Mouse (Mus musculus): Measurements from ENCODE around the gene Syap1.
A peak's percentile ranks its signal among the peaks of the same experiment; 100 is the strongest.
"Not testable (repeated sequence)": the region's sequence is repeated elsewhere in the genome, so short reads cannot be mapped to it uniquely, and the experiment has no call there.

The Syap1 gene

GRCm38 (mm10) chrX:162887931-162888511, at the start of gene Syap1:
Gene Syap1, minus strand, starts transcription at chrX:162888447.
- peak; percentile 31 to 62 for DNase-seq (ENCODE audit: low read depth in 1 of 2, low spot score in 2 of 2)

DNA sequence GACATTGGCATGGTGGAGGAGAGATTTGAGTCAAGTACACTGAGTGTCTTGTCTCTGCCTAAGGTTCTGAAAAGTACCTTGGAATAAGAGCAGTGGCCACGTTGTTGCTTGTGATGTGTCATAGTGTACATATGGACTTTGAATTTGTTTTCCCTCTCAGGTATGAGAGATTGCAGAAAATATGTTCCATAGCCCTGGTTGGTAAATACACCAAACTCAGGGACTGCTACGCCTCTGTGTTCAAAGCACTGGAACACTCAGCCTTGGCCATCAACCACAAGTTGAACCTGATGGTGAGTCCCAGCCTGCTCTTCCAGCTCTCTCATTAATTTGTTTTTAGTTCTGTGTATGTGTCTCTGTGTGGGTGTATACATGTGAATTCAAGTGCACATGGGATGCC, 43.2 kb upstream of the Syap1 start:
- no peak for DNase-seq (ENCODE audit: low read depth in 1 of 2, low spot score in 2 of 2)

DNA sequence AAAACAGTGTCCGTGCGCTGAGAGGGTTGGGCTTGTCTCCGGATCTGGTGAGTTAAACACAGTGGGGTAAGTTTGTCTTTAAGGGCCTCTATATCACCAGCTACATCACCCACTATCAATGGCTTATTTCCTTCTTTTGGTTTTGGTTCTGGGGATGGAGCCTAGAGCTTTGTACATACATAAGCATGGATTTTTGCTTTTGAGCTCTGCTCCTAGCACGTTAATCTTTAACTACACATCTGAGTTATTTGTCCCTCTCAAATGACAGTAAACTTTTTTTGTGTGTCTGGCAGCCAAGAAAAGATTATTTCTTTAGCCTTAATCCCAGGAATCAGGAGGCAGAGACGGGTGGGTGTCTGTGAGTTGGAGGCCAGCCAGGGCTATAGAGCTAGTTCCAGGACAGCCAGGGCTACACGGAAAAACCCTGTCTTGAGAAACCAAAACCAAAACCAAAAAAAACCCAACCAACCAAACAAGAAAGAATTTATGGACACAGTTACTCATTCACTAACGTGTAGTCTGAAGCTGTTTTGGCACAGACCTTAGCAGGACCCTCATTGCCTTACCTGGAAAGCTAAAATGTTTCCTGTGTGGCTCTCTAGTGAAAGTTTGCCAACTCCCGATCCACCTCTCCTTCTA, 33.4 kb upstream of the Syap1 start:
- no peak for DNase-seq (ENCODE audit: low read depth in 1 of 2, low spot score in 2 of 2)

DNA sequence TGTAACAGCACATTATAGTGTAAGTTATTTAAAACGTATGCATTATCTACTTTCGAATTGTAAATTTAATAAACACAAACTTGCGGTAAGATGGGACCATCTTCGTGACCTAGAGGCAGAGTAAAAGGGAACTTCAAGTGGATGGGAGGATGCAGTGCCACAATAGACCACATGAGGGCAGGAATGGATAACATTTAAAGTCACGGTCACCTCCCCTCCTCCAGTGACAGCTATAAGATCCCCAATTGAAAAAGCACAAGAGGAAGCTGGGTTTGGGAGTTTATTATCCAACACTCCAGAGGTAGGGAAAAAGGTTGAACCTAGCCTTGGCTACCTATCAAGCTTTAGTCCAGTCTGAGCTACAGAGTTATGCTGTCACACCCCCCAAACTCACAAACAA, 27.4 kb upstream of the Syap1 start:
- DNase-seq (ENCODE audit: low read depth in 1 of 2, low spot score in 2 of 2), result peak in 1 of 2 experiments; percentile 12

- no peak for DNase-seq (ENCODE audit: low read depth in 1 of 2, low spot score in 2 of 2)
Measured at GRCm38 (mm10) chrX:162913651-162914050, 25.4 kb upstream of the Syap1 start.

GRCm38 (mm10) chrX:162907554-162907953, 19.3 kb upstream of the Syap1 start:
- DNase-seq (ENCODE audit: low read depth in 1 of 2, low spot score in 2 of 2), result no peak

- peak in 1 of 2 experiments; percentile 49 for DNase-seq (ENCODE audit: low read depth in 1 of 2, low spot score in 2 of 2)
Measured at GRCm38 (mm10) chrX:162902040-162902734, 13.9 kb upstream of the Syap1 start.

- DNase-seq (ENCODE audit: low read depth in 1 of 2, low spot score in 2 of 2), result peak; percentile 14 to 18
Measured at GRCm38 (mm10) chrX:162901371-162902039, 13.3 kb upstream of the Syap1 start.

DNA sequence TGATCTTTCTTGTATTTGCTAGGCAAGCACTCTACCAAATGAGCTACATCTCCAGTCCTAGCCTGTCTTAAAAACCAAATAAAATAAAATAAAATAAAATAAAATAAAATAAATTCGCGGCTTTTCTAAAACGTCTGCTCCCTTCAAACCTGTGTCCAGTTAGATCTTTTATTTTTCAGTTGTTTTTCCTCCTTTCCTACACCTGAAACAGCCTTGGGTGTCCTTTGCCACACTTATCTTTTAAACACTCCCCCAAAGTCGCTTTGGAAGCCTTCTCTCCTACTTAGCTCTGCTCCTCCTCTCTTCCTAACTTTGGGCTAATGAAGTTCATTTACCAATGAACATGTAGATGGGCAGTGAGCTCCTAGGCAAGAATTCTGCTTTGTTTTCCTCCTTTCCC, 12.7 kb upstream of the Syap1 start, which contains the start of gene Ctps2:
Gene Ctps2, plus strand, starts transcription at position 301 of the 400 bp plus-strand sequence.
- no peak for DNase-seq (ENCODE audit: low read depth in 1 of 2, low spot score in 2 of 2)

DNA sequence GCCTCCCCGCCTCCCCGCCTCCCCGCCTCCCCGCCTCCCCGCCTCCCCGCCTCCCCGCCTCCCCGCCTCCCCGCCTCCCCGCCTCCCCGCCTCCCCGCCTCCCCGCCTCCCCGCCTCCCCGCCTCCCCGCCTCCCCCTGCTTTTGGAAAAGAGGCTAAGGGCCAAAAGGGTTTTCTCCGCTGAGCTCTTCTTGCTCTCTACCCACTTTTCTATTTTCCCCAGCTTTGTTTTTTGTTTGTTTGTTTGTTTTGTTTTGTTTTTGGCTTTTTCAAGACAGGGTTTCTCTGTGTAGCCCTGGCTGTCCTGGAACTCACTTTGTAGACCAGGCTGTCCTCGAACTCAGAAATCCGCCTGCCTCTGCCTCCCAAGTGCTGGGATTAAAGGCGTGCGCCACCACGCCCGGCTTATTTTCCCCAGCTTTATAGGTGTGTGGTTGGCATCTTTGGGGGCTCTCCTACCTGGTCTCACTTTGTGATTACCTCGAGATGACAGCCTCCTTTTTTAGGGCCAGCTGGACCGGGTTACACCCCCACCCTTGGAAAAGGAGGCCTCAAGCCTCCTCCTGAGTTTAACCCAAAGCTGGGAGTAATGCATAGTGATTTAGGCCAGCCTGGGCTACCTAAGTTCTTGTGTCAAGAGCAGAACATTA, 452 bp upstream of the Syap1 start:
- DNase-seq (ENCODE audit: low read depth in 1 of 2, low spot score in 2 of 2), result not testable (repeated sequence)

DNA sequence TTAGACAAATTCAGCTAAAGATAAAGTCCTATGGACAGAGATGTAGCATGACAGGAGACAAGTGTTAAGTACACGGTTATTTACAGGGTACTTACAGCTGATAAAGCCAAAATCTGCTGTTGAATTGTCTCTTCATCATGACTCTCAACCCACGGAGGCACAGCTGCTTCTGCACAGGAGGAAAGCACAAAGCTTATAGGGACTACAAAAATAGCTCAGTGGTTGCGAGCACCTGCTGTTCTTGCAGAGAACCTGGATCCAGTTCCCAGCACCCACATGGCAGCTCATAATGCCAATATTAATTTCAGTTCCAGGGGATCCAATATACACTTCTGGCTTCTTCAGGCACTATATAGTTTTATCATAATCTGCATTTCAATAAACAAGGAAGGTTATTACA, 10.0 kb downstream of the Syap1 start:
- no peak for DNase-seq (ENCODE audit: low read depth in 1 of 2, low spot score in 2 of 2)

DNA sequence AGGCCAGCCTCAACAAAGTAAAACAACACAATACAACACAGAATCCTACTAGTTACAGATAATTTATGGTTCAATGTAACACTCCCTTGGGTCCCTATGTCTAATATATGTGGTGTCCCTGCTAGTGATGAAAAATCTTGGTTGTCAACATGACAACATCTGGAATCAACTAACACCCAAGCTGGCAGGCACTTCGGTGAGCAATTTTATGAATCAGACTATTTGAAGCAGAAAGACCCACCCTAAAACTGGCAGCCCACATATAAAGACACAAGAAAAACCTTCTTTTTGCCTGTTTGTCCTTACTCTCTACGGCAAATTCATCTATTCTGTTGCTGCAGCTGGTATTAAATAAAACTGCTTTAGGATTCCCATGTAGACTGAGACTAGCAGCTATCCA, 14.5 kb downstream of the Syap1 start:
- DNase-seq (ENCODE audit: low read depth in 1 of 2, low spot score in 2 of 2), result no peak

GRCm38 (mm10) chrX:162871734-162872517, 16.3 kb downstream of the Syap1 start:
- no peak for DNase-seq (ENCODE audit: low read depth in 1 of 2, low spot score in 2 of 2)

GRCm38 (mm10) chrX:162868294-162868965, 19.8 kb downstream of the Syap1 start:
- no peak for DNase-seq (ENCODE audit: low read depth in 1 of 2, low spot score in 2 of 2)

DNA sequence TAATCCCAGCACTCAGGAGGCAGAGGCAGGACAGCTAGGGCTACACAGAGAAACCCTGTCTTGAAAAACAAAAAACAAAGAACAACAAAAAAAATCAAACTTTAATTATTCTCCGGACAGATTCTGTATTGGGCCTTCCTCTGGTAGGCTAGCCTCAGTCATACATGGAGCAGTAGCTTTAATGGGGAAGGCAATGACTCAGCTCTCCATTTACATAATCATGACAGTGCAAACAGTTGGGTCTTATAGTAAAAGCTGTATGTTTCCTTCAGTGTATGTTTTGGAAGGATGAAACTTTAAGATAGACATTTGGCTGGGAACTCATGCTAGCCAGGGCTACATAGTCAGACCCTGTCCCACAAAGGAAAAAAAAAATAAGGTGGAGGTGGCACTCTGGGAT, 39.6 kb downstream of the Syap1 start:
- DNase-seq (ENCODE audit: low read depth in 1 of 2, low spot score in 2 of 2), result no peak

DNA sequence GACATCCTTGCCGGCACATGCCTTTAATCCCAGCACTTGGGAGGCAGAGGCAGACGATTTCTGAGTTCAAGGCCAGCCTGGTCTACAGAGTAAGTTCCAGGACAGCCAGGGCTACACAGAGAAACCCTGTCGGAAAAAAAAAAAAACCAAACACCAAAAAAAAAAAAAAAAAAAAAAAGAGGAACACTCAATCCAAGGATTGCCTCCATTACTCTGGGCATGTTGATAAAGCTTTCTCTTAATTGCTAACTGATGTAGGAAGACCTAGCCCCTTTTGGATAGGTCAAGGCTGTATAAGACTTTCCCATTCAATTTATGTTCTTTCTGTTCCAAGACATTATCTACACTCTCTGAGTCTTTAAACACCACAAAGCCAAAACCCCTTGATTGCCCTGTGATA, 42.7 kb downstream of the Syap1 start:
- DNase-seq (ENCODE audit: low read depth in 1 of 2, low spot score in 2 of 2), result no peak

DNA sequence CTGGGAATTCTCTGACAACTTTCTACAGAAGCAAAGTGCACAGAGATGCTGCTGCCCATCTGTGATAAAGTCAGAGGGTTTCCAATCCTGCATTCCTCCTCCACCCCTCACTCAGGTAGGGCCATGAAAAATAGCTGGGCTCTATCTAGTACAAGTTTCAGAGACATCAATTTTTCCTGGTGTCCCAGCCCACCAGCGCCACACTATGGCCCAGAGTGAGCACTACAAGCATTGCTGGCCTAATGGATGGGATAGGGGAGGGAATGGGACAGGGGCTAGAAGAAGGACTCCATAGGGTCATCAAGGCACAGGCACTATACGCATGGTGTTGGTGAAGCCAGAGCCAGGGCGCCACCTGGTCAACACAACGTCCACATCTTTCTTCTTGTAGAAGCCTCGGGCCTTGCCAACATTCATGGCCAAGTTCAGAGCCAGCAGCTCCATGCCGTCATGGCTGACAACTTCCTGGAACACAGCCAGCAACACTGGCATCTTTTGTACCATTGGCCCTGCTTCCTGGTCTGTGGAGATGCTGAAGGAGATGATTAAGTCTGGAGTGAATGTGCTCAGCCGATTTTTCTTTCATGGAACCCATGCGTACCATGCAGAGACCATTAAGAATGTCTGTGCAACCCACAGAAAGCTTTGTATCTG, 43.7 kb downstream of the Syap1 start:
- no peak for DNase-seq (ENCODE audit: low read depth in 1 of 2, low spot score in 2 of 2)

DNA sequence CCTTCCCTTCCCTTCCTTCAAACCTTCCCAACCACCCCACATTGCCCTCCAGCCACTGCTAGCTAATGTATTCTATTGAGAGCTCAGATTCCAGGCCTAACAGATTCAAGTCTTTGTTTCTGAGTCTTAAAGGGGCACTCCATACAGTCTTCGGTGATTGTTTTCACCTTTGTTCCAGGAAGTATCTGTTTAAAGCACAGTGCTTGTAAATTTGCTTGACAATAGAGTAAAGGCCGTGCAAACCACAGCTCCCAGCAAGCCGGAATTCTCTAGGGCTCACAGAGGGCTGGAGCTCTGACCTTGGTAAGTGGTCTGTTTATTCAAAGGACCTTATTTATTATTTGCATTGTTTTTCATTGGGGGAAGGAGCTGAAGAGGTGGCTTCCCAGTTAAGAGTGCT, 56.1 kb downstream of the Syap1 start:
- DNase-seq (ENCODE audit: low read depth in 1 of 2, low spot score in 2 of 2), result no peak

- DNase-seq (ENCODE audit: low read depth in 1 of 2, low spot score in 2 of 2), result no peak
Measured at GRCm38 (mm10) chrX:162831542-162831941, 56.7 kb downstream of the Syap1 start.

GRCm38 (mm10) chrX:162831036-162831435, 57.2 kb downstream of the Syap1 start:
- no peak for DNase-seq (ENCODE audit: low read depth in 1 of 2, low spot score in 2 of 2)
